Mouse (Mus musculus) subcutaneous adipose tissue, adult 2 months (tissue): ENCODE results near the gene S100a5. TPM values are rescaled to one million over a fixed set of nuclear protein-coding genes. Genes with fewer than 3 reads are reported as not detected.

Source experiments
- polyA plus RNA-seq: library from polyadenylated mRNA; depleted of rRNA; stranded (reverse); fragments of >200 nt; gene quantifications from 2 replicates; pipeline ENCODE4 v1.2.3, GENCODE M21; 2012; ENCODE audit warnings: low replicate concordance; rRNA removed

Gene S100a5
- polyA plus RNA-seq: not detected in 2 replicates

DNA sequence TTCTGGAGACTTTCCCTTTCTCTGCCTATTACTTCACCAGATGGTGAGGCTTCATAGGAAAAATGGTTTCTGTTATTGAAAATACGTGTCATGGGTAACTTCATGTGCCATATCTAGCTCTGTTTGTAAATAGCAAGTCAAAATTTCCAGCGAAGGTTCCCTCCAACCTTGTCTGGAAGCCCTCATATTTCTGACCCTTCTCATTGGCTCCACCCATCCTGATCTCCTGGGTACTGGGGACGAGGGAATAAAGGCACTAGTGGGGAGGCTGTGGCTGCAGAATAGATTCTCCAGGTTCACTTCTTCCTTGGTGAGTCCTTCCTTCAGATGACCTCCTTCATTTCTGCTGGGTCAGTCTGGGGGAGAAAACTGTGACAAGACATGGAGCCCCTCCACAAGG lies at the start of gene S100a5:
Gene S100a5, plus strand, starts transcription at position 301 of the 400 bp plus-strand sequence.

DNA sequence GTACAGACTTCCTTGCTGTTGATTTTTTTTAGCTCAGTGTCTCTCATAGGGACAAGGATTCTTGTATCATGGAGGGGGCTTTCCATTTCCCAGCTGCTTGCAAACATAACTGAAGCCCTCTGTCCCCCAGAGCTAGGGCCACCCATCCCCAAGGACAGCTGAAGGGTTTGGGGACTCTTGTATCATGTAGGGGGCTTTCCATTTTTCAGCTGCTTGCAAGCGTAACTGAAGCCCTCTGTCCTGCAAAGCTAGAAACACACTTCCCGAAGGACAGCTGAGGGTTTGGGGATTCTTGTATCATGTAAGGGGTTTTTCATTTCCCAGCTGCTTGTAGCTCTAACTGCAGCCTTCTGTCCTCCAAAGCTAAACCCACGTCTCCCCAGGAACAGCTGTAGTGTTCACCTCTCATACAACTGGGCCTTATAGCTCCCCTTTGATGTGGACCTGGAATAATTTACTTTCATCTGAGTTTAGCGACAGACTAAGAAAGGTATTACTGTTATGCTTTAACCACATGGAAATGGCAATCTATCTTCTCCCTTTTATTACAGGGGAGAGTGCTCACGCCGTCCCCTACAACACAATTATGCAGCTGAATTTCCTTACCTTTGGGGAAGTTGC lies 48.2 kb upstream of the S100a5 start, which contains the start of gene S100a3:
Gene S100a3, plus strand, starts transcription at position 571 of the 621 bp plus-strand sequence.

DNA sequence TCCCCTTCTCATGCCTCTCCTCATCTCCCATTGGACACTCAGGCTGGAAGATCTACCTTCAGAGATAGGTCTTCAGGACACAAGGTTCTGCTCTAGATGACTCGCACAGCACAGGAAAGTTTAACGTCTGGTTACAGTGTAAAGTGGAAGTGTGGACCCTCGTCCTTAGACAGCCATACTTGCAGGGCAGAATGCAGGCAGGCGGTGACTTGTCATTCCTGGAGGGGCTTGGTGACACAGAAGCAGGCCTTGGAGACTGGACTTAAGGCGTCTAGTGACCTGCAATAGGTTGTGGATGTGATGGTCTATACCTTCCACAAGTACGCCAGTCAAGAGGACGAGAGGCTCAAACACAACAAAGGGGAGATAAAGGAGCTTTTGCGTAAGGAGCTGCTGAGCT lies 18.4 kb upstream of the S100a5 start, which contains the start of gene S100a2:
Gene S100a2, plus strand, starts transcription at position 301 of the 400 bp plus-strand sequence.

DNA sequence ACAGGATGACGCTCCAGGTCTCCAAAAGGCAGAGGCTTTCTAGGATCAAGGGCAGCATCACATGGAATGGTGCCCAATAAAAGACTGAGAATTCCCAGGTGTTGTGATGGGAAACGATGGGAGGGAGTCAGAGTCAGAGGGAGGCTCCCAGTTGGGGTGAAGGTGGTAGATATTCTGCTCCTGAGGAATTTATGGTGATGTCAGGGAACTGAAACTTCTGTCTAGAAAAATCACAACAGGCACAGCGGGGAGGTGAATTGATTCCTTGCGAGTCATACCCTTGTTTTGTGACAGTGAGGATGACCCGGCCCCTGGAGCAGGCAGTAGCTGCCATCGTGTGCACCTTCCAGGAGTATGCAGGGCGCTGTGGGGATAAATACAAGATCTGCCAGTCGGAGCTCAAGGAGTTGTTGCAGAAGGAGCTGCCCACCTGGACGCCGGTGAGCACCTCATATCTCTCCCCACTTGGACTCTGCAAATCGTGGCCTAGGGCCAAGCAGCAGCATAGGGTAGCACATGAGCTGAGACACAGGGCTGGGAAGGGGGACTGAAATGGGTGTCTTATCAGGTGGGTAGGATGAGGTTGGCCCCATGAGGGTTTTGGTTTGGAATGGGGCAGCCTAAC lies 6.7 kb upstream of the S100a5 start, which contains the start of gene Gm42674:
Gene Gm42674, plus strand, starts transcription at position 419 of the 625 bp plus-strand sequence.

DNA sequence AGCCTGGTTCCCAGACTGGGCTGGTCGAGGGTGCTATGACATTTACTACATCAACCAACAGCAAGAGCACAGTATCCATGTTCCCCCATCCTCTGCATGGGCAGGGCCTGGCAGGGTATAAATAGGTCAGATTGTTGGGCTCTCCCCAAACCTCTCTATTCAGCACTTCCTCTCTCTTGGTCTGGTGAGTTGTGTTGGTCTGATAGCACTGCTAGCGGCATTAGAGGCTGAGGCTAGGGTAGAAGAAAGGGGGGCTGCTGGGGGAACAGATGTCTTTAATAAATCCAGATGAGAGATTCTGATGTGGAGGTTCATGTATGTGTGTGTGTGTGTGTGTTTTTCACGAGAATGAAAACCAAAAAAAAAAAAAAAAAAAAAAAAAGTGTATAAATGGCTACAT lies 4.7 kb upstream of the S100a5 start, which contains the start of gene S100a4:
Gene S100a4, plus strand, starts transcription at position 149 of the 400 bp plus-strand sequence.

DNA sequence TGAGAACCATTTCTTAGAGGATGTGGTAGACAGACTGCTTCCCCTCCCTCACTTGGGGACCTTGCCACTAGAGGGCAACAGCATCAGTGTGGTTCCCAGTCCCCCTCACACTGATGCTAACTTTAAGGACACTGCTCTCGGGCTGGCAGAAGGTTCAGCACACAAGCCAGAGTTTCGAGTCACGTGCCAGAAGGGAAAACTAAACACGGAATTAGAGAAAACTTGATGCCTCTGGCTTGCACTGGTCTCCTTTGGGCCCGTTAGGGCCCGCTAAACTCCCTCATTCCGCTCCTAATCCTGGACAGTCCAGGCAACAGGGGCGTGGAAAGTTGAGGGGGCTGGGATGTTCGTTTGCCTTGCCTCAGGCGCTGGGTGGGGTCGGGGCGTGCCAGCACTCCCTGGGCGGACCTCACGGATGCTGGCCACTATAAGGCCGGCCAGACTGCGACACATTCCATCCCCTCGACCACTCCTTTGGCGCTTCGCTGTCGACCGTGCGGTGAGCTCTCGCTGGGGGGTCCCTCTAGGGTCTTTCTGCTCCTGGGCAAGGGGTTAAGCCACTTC lies 4.5 kb downstream of the S100a5 start, which contains the start of gene S100a6:
Gene S100a6, plus strand, starts transcription at position 155 of the 564 bp plus-strand sequence.

DNA sequence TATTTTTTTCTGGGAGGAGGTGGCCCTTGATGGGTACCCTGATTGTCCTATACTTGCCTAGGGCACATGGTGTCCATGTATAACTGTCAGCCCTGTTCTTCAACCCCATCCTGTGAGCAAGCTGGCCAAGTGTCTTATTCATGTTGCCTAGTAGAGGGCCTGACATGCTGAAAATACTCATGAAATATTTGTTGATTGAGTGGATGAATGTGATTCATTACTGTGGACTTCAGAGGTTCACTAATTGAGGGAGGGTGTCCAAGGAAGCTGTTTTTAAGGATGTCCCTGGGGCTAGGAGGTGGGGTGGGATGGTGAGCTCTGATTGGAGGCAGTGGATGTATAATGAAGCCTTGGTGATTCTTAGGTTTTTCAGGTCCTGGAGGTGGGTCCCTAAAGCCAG lies 45.4 kb downstream of the S100a5 start, which contains the start of gene S100a7a:
Gene S100a7a, plus strand, starts transcription at position 301 of the 400 bp plus-strand sequence.

Other genes starting within 250 kb of the S100a5 start
- 17.7 and 47.6 TPM in 2 replicates for gene Slc27a3, start 218.6 kb upstream of the S100a5 start, polyA plus RNA-seq
- 30.1 and 42.9 TPM in 2 replicates for gene Ints3, start 174.9 kb upstream of the S100a5 start, polyA plus RNA-seq
- 104 and 143 TPM in 2 replicates for gene Npr1, start 142.7 kb upstream of the S100a5 start, polyA plus RNA-seq
- 21.6 and 39.3 TPM in 2 replicates for gene Ilf2, start 132.4 kb upstream of the S100a5 start, polyA plus RNA-seq
- 45.0 and 49.4 TPM in 2 replicates for gene Snapin, start 117.5 kb upstream of the S100a5 start, polyA plus RNA-seq
- 31.3 and 57.5 TPM in 2 replicates for gene Chtop, start 99.0 kb upstream of the S100a5 start, polyA plus RNA-seq
- gene S100a1, start 94.1 kb upstream of the S100a5 start, polyA plus RNA-seq: 163 and 272 TPM in 2 replicates
- gene S100a13, start 94.1 kb upstream of the S100a5 start, polyA plus RNA-seq: 81.9 and 200 TPM in 2 replicates
- gene S100a14, start 81.7 kb upstream of the S100a5 start, polyA plus RNA-seq: 0.44 and 0.63 TPM in 2 replicates
- 177 and 190 TPM in 2 replicates for gene S100a16, start 71.3 kb upstream of the S100a5 start, polyA plus RNA-seq
- gene S100a3, start 47.9 kb upstream of the S100a5 start, polyA plus RNA-seq: 0.91 and 1.5 TPM in 2 replicates
- gene S100a2, start 18.3 kb upstream of the S100a5 start, polyA plus RNA-seq: not detected in 2 replicates
- gene Gm42674, start 6.6 kb upstream of the S100a5 start, polyA plus RNA-seq: not detected in 2 replicates
- gene S100a4, start 4.8 kb upstream of the S100a5 start, polyA plus RNA-seq: 33.3 and 67.9 TPM in 2 replicates
- gene S100a6, start 4.4 kb downstream of the S100a5 start, polyA plus RNA-seq: 547 and 573 TPM in 2 replicates
- gene S100a7a, start 45.5 kb downstream of the S100a5 start, polyA plus RNA-seq: 0.90 and 2.8 TPM in 2 replicates
- 4.7 and 4.8 TPM in 2 replicates for gene S100a8, start 60.5 kb downstream of the S100a5 start, polyA plus RNA-seq
- gene S100a9, start 87.2 kb downstream of the S100a5 start, polyA plus RNA-seq: 0.63 and 3.0 TPM in 2 replicates
- gene Pglyrp4, start 118.4 kb downstream of the S100a5 start, polyA plus RNA-seq: 0.08 TPM in 1 of 2 replicates, not detected in the other
- gene Gm5849, start 169.4 kb downstream of the S100a5 start, polyA plus RNA-seq: not detected in 2 replicates